Mouse (Mus musculus) heart, embryonic 11.5 days (tissue): ENCODE measurements around the gene Clspn. TPM values are rescaled to one million over a fixed set of nuclear protein-coding genes. Genes with fewer than 3 reads are reported as not detected.

ENCODE experiments used
- ATAC-seq: fragments of 200-750 bp; cut with Nextera tagmentation; replicated peaks from 2 replicates; pipeline ENCODE4 v1.8.0; 2017; ENCODE audit warnings: moderate library complexity; ENCODE audit not compliant: insufficient number of reproducible peaks, low FRiP score, low TSS enrichment
- H3K27ac ChIP-seq: fragments of 300-500 bp; sonication (generic); 2 replicates; pipeline ENCODE4 v1.5.1; 2014; ENCODE audit warnings: mild to moderate bottlenecking, low read depth, low read length
- H3K27me3 ChIP-seq: fragments of 300-500 bp; sonication (generic); 2 replicates; pipeline ENCODE4 v1.6.1; 2014; ENCODE audit warnings: mild to moderate bottlenecking, low read length, mixed read lengths; ENCODE audit not compliant: control insufficient read depth, insufficient read depth
- H3K36me3 ChIP-seq: fragments of 300-500 bp; sonication (generic); 2 replicates; pipeline ENCODE4 v1.6.1; 2014; ENCODE audit warnings: mild to moderate bottlenecking, low read length, moderate library complexity, mixed read lengths; ENCODE audit not compliant: control insufficient read depth, insufficient read depth
- H3K4me1 ChIP-seq: fragments of 300-500 bp; sonication (generic); 2 replicates; pipeline ENCODE4 v1.6.1; 2014; ENCODE audit warnings: low read length; ENCODE audit not compliant: control insufficient read depth, insufficient read depth
- H3K4me2 ChIP-seq: fragments of 300-500 bp; sonication (generic); 2 replicates; pipeline ENCODE4 v1.6.1; 2014; ENCODE audit warnings: mild to moderate bottlenecking, moderate library complexity
- H3K4me3 ChIP-seq: fragments of 300-500 bp; sonication (generic); 2 replicates; pipeline ENCODE4 v1.5.1; 2014; ENCODE audit warnings: low read depth, low read length
- H3K9ac ChIP-seq: fragments of 300-500 bp; sonication (generic); 2 replicates; pipeline ENCODE4 v1.6.1; 2014; ENCODE audit warnings: mild to moderate bottlenecking, low read depth, low read length, moderate library complexity
- H3K9me3 ChIP-seq: fragments of 300-500 bp; sonication (generic); replicated peaks from 2 replicates; pipeline ENCODE4 v1.6.1; 2016; ENCODE audit warnings: low read length; ENCODE audit not compliant: control insufficient read depth
- WGBS: fragments of 180-500 bp; shearing (Covaris S2); extraction: QIAGEN DNeasy Blood & Tissue Kit; methylation state at CpG from one replicate; pipeline ENCODE4 v1.1.7; 2014; ENCODE audit not compliant: insufficient replicate concordance; 5-methylcytosine and 5-hydroxymethylcytosine counted together
- microRNA-seq: library from miRNA; unstranded; fragments of <30 nt; microRNA quantifications from one replicate; pipeline ENCODE4, GENCODE M21; 2016; ENCODE audit warnings: borderline number of aligned reads
- polyA plus RNA-seq: library from polyadenylated mRNA; unstranded; fragments of >200 nt; fragmentation: Nextera tagmentation; extraction: Ambion mirVana; gene quantifications from 2 replicates; pipeline ENCODE4 v1.2.1, GENCODE M21; 2014

Gene Clspn
- polyA plus RNA-seq, 1 experiment from 2014 or later = 36.3 TPM

- H3K4me1 ChIP-seq = no peaks in the 10 kb centered on the region
- H3K36me3 ChIP-seq = no peaks in the 10 kb centered on the region
- 64% methylated on average over 3 of the region's 3 CpGs for WGBS
- 0 out of 2 replicates have a peak, but pooled peaks cover 2% of the 10 kb centered on the region for H3K27me3 ChIP-seq
- H3K27ac ChIP-seq = no peak overlapping the region
- no peaks in the 10 kb centered on the region for H3K9me3 ChIP-seq
- H3K4me2 ChIP-seq = no peak overlapping the region
- no peak overlapping the region for H3K9ac ChIP-seq
- H3K4me3 ChIP-seq = no peak overlapping the region
- no peak for ATAC-seq
Observed at GRCm38 (mm10) chr4:126632668-126633067, 75.9 kb downstream of the Clspn start.

GRCm38 (mm10) chr4:126636330-126636729, 79.6 kb downstream of the Clspn start:
- Histone ChIP-seq H3K9ac (no peak overlapping the region), H3K27ac (no peak overlapping the region), H3K36me3 (no peaks in the 10 kb centered on the region), H3K4me3 (no peak overlapping the region), H3K4me1 (no peaks in the 10 kb centered on the region), H3K4me2 (no peak overlapping the region), H3K27me3 (0 out of 2 replicates have a peak, but pooled peaks cover 2% of the 10 kb centered on the region), H3K9me3 (no peaks in the 10 kb centered on the region)
- ATAC-seq = no peak
- 24% methylated on average over 11 of the region's 11 CpGs for WGBS

- WGBS = 76% methylated on average over 4 of the region's 4 CpGs
- ATAC-seq = no peak
- Histone ChIP-seq H3K27ac (no peak overlapping the region), H3K27me3 (0 out of 2 replicates have a peak, but pooled peaks cover 2% of the 10 kb centered on the region), H3K4me2 (no peak overlapping the region), H3K36me3 (no peaks in the 10 kb centered on the region), H3K9ac (no peak overlapping the region), H3K9me3 (no peaks in the 10 kb centered on the region), H3K4me1 (no peaks in the 10 kb centered on the region), H3K4me3 (no peak overlapping the region)
Observed at GRCm38 (mm10) chr4:126637446-126637845, 80.7 kb downstream of the Clspn start.

- H3K4me1 ChIP-seq = no peaks in the 10 kb centered on the region
- no peak for ATAC-seq
- H3K9me3 ChIP-seq = no peaks in the 10 kb centered on the region
- H3K4me3 ChIP-seq = no peak overlapping the region
- H3K27ac ChIP-seq = no peak overlapping the region
- no peak overlapping the region for H3K9ac ChIP-seq
- H3K4me2 ChIP-seq = no peak overlapping the region
- 50% methylated on average over 7 of the region's 7 CpGs for WGBS
- 0 out of 2 replicates have a peak, but pooled peaks cover 2% of the 10 kb centered on the region for H3K27me3 ChIP-seq
- no peaks in the 10 kb centered on the region for H3K36me3 ChIP-seq
Observed at GRCm38 (mm10) chr4:126639339-126639738, 82.6 kb downstream of the Clspn start.

GRCm38 (mm10) chr4:126641901-126642300, 85.2 kb downstream of the Clspn start:
- Histone ChIP-seq H3K4me3 (no peak overlapping the region), H3K36me3 (no peaks in the 10 kb centered on the region), H3K4me1 (no peaks in the 10 kb centered on the region), H3K27ac (no peak overlapping the region), H3K27me3 (no peaks in the 10 kb centered on the region), H3K9me3 (no peaks in the 10 kb centered on the region), H3K4me2 (no peak overlapping the region), H3K9ac (no peak overlapping the region)
- no peak for ATAC-seq
- 36% methylated on average over 9 of the region's 9 CpGs for WGBS

Small RNA genes lying within 50 kb of the gene (microRNA-seq; reads per million reads assigned to microRNA genes)
- not detected for gene Mir7119

Other genes with a start within 250 kb of the Clspn start
- gene Adprhl2, start 235.2 kb upstream of the Clspn start, polyA plus RNA-seq = 28.8 and 30.1 TPM in 2 replicates
- gene Tekt2, start 231.2 kb upstream of the Clspn start, polyA plus RNA-seq = 0.96 and 1.5 TPM in 2 replicates
- gene Ago3, start 127.4 kb upstream of the Clspn start, polyA plus RNA-seq = 8.4 and 15.7 TPM in 2 replicates
- 3.9 and 4.1 TPM in 2 replicates for gene Ago1, start 88.4 kb upstream of the Clspn start, polyA plus RNA-seq
- 1.1 and 1.3 TPM in 2 replicates for gene Ago4, start 23.5 kb upstream of the Clspn start, polyA plus RNA-seq
- gene 5730409E04Rik, start 52.9 kb downstream of the Clspn start, polyA plus RNA-seq = 1.6 and 1.9 TPM in 2 replicates
- gene Psmb2, start 120.7 kb downstream of the Clspn start, polyA plus RNA-seq = 411 and 434 TPM in 2 replicates
- not detected in 2 replicates for gene Tfap2e, start 179.3 kb downstream of the Clspn start, polyA plus RNA-seq
- gene Ncdn, start 196.5 kb downstream of the Clspn start, polyA plus RNA-seq = 19.3 and 20.4 TPM in 2 replicates
- 20.7 and 24.2 TPM in 2 replicates for gene AU040320, start 196.6 kb downstream of the Clspn start, polyA plus RNA-seq